Mouse (Mus musculus) regulatory T cell (primary cell): ENCODE results near the gene Atxn7l3.
"Not testable (repeated sequence)": the region's sequence is repeated elsewhere in the genome, so short reads cannot be mapped to it uniquely, and the experiment has no call there.

Source experiments
- in situ Hi-C: fragments of 300-600 bp; cut with MboI, MseI; formaldehyde crosslinking; loops from one replicate; pipeline ENCODE4 v1.15.1; 2025; ENCODE audit warnings: high pct_unique_total_duplicates

Gene Atxn7l3

GRCm38 (mm10) chr11:102295598-102296471, 596 bp downstream of the Atxn7l3 start:
- in situ Hi-C loops: loop anchor here (10.0 kb wide), 1 partner anchor 109 kb away; the partner anchor contains the start of gene Slc25a39

GRCm38 (mm10) chr11:102294887-102295597, 1.4 kb downstream of the Atxn7l3 start:
- in situ Hi-C loops: loop anchor here (10.0 kb wide), 1 partner anchor 110 kb away; the partner anchor contains the start of gene Slc25a39

- in situ Hi-C loops: loop anchor here (10.0 kb wide), 1 partner anchor 110 kb away; the partner anchor contains the start of gene Slc25a39
These were observed 2.0 kb downstream of the Atxn7l3 start for GRCm38 (mm10) chr11:102294416-102294815.

GRCm38 (mm10) chr11:102293971-102294370, 2.5 kb downstream of the Atxn7l3 start:
- in situ Hi-C loops: loop anchor here (10.0 kb wide), 1 partner anchor 111 kb away; the partner anchor contains the start of gene Slc25a39

- in situ Hi-C loops: loop anchor here (10.0 kb wide), 1 partner anchor 114 kb away; the partner anchor contains the start of gene Slc25a39
These were observed 5.3 kb downstream of the Atxn7l3 start for GRCm38 (mm10) chr11:102291051-102291535.

GRCm38 (mm10) chr11:102290141-102290540, 6.3 kb downstream of the Atxn7l3 start:
- in situ Hi-C loops: loop anchor here (10.0 kb wide), 1 partner anchor 115 kb away; the partner anchor contains the start of gene Slc25a39

- in situ Hi-C loops: loop anchor here (10.0 kb wide), 1 partner anchor 115 kb away; the partner anchor contains the start of gene Slc25a39
These were observed 6.8 kb downstream of the Atxn7l3 start for GRCm38 (mm10) chr11:102289511-102290100.

- in situ Hi-C loops: no loop called here
These were observed 7.5 kb downstream of the Atxn7l3 start for GRCm38 (mm10) chr11:102288913-102289312.

GRCm38 (mm10) chr11:102288027-102288804, 8.2 kb downstream of the Atxn7l3 start:
- in situ Hi-C loops: no loop called here

GRCm38 (mm10) chr11:102287485-102287884, 8.9 kb downstream of the Atxn7l3 start:
- in situ Hi-C loops: no loop called here

- in situ Hi-C loops: no loop called here
These were observed 11.2 kb downstream of the Atxn7l3 start for GRCm38 (mm10) chr11:102285095-102285834.

- in situ Hi-C loops: no loop called here
These were observed 11.8 kb downstream of the Atxn7l3 start, which contains the start of gene Tmub2 for GRCm38 (mm10) chr11:102284501-102285094. Gene Tmub2 (plus strand): TSS chr11:102284931.

- in situ Hi-C loops: no loop called here
These were observed 12.5 kb downstream of the Atxn7l3 start for GRCm38 (mm10) chr11:102283922-102284321.

- in situ Hi-C loops: not testable (repeated sequence)
These were observed 16.2 kb downstream of the Atxn7l3 start for GRCm38 (mm10) chr11:102280267-102280666.

- in situ Hi-C loops: loop anchor here (10.0 kb wide), 1 partner anchor 415 kb away; no protein-coding TSS in a partner anchor
These were observed 16.8 kb downstream of the Atxn7l3 start for GRCm38 (mm10) chr11:102279595-102279994.

- in situ Hi-C loops: loop anchor here (10.0 kb wide), 1 partner anchor 413 kb away; no protein-coding TSS in a partner anchor
These were observed 18.7 kb downstream of the Atxn7l3 start for GRCm38 (mm10) chr11:102277754-102278153.

GRCm38 (mm10) chr11:102276411-102276915, 20.0 kb downstream of the Atxn7l3 start:
- in situ Hi-C loops: loop anchor here (10.0 kb wide), 1 partner anchor 412 kb away; no protein-coding TSS in a partner anchor

- in situ Hi-C loops: no loop called here
These were observed 27.7 kb downstream of the Atxn7l3 start, which contains the start of gene Asb16 for GRCm38 (mm10) chr11:102268520-102269244. Gene Asb16 (plus strand): TSS chr11:102268743.
